25 mouse cellular contexts compared by ENCODE assay signal in genomic region chr13:80502927-80503326, GRCm38 (mm10).
DNase-seq lines count a peak whose midpoint lies in the region; ATAC-seq and TF ChIP-seq lines count a peak whose summit lies in the region.
"Had no signal": no experiment of that assay in that cellular context is flagged by ENCODE, and none has a peak within 500 bp of the region (broad histone marks: within the 10 kb centered on the region; RNA-seq: fewer than 3 reads in every experiment).

No protein-coding gene starts in this region.

- no peaks in the 10 kb centered on the region for H3K4me1 ChIP-seq in hindbrain, embryonic 11.5 days (replicated peaks; ENCODE audit: control insufficient read depth, insufficient read depth, low read length)
- H3K4me1 ChIP-seq in hindbrain, postnatal 0 days (ENCODE audit: insufficient read depth, low read length) = no peaks in the 10 kb centered on the region
- no peaks in the 10 kb centered on the region for H3K4me1 ChIP-seq in midbrain, embryonic 10.5 days
- H3K4me1 ChIP-seq: embryonic facial prominence, embryonic 10.5 days; embryonic facial prominence, embryonic 12.5 days; forebrain, embryonic 13.5 days; forebrain, embryonic 15.5 days had no signal

- no peaks in the 10 kb centered on the region for H3K36me3 ChIP-seq in hindbrain, embryonic 11.5 days (ENCODE audit: control insufficient read depth, insufficient read depth, low read length)
- no peaks in the 10 kb centered on the region for H3K36me3 ChIP-seq in hindbrain, postnatal 0 days (ENCODE audit: insufficient read depth, low read length)
- H3K36me3 ChIP-seq in midbrain, embryonic 10.5 days = no peaks in the 10 kb centered on the region
- H3K36me3 ChIP-seq: embryonic facial prominence, embryonic 10.5 days; embryonic facial prominence, embryonic 12.5 days; forebrain, embryonic 15.5 days; G1E had no signal

- WGBS in hindbrain, embryonic 11.5 days = 79% methylated on average over 1 of the region's 1 CpGs
- 81% methylated on average over 1 of the region's 1 CpGs for WGBS in hindbrain, postnatal 0 days
- 82% methylated on average over 1 of the region's 1 CpGs for WGBS in midbrain, embryonic 10.5 days

- H3K9me3 ChIP-seq in hindbrain, embryonic 11.5 days (ENCODE audit: control insufficient read depth, low read length) = no peaks in the 10 kb centered on the region
- no peaks in the 10 kb centered on the region for H3K9me3 ChIP-seq in hindbrain, postnatal 0 days (ENCODE audit: low read length)
- H3K9me3 ChIP-seq in midbrain, embryonic 10.5 days (replicated peaks) = no peaks in the 10 kb centered on the region
- H3K9me3 ChIP-seq: embryonic facial prominence, embryonic 10.5 days; embryonic facial prominence, embryonic 12.5 days; forebrain, embryonic 13.5 days; forebrain, embryonic 15.5 days; G1E had no signal

- no peak overlapping the region for H3K9ac ChIP-seq in hindbrain, embryonic 11.5 days (ENCODE audit: low read depth, low read length)
- H3K9ac ChIP-seq in hindbrain, postnatal 0 days (replicated peaks; ENCODE audit: low read length) = no peak overlapping the region
- H3K9ac ChIP-seq: embryonic facial prominence, embryonic 12.5 days; forebrain, embryonic 13.5 days; forebrain, embryonic 15.5 days; forebrain, postnatal 0 days had no signal

- no peak overlapping the region for H3K4me3 ChIP-seq in hindbrain, embryonic 11.5 days (ENCODE audit: low read depth, low read length)
- H3K4me3 ChIP-seq in hindbrain, postnatal 0 days (ENCODE audit: low read length) = no peak overlapping the region
- no peak overlapping the region for H3K4me3 ChIP-seq in midbrain, embryonic 10.5 days
- H3K4me3 ChIP-seq: embryonic facial prominence, embryonic 10.5 days; embryonic facial prominence, embryonic 12.5 days; forebrain, embryonic 13.5 days; forebrain, embryonic 15.5 days had no signal

- H3K27me3 ChIP-seq in hindbrain, embryonic 11.5 days (ENCODE audit: control insufficient read depth, insufficient read depth, low read length) = no peaks in the 10 kb centered on the region
- H3K27me3 ChIP-seq in hindbrain, postnatal 0 days (ENCODE audit: insufficient read depth, low read length) = no peaks in the 10 kb centered on the region
- H3K27me3 ChIP-seq in midbrain, embryonic 10.5 days (ENCODE audit: low read depth, poor library complexity, severe bottlenecking) = no peaks in the 10 kb centered on the region
- H3K27me3 ChIP-seq: CH12.LX; embryonic facial prominence, embryonic 12.5 days; forebrain, embryonic 13.5 days; forebrain, embryonic 15.5 days; Patski had no signal

- H3K27ac ChIP-seq in hindbrain, embryonic 11.5 days (ENCODE audit: low read depth, low read length) = no peak overlapping the region
- no peak overlapping the region for H3K27ac ChIP-seq in hindbrain, postnatal 0 days
- no peak overlapping the region for H3K27ac ChIP-seq in midbrain, embryonic 10.5 days (replicated peaks)
- H3K27ac ChIP-seq: embryonic facial prominence, embryonic 10.5 days; embryonic facial prominence, embryonic 12.5 days; forebrain, embryonic 13.5 days; forebrain, embryonic 15.5 days had no signal

- no peak overlapping the region for H3K4me2 ChIP-seq in hindbrain, embryonic 11.5 days (replicated peaks; ENCODE audit: low read depth, low read length)
- H3K4me2 ChIP-seq in hindbrain, postnatal 0 days (ENCODE audit: low read depth, low read length) = no peak overlapping the region
- H3K4me2 ChIP-seq: embryonic facial prominence, embryonic 12.5 days; forebrain, embryonic 13.5 days; forebrain, embryonic 15.5 days had no signal

- peak; percentile 42 for ATAC-seq in megakaryocyte progenitor cell, adult 5-6 weeks (replicated peaks; ENCODE audit: poor library complexity)
- no peak for ATAC-seq in hindbrain, embryonic 11.5 days (ENCODE audit: low FRiP score)
- ATAC-seq in hindbrain, postnatal 0 days = no peak
- ATAC-seq: activated CD4-positive, CD25-positive, alpha-beta regulatory T cell, adult 4 months; CD4-positive, CD25-positive, alpha-beta regulatory T cell, adult 4 months; forebrain, embryonic 13.5 days; forebrain, embryonic 15.5 days; forebrain, postnatal 0 days; Patski had no signal

- TF ChIP-seq CTCF in hindbrain, postnatal 0 days (IDR thresholded peaks at IDR 0.05; ENCODE audit: low read depth) = no peak

- DNase-seq in 416B (ENCODE audit: low read depth) (peak; percentile 70), adipocyte (ENCODE audit: low spot score) (peak; percentile 6)
- DNase-seq in hindbrain, embryonic 11.5 days (ENCODE audit: low spot score) = no peak
- no peak for DNase-seq in hindbrain, postnatal 0 days (ENCODE audit: low spot score)
- DNase-seq in midbrain, embryonic 10.5 days (ENCODE audit: low spot score) = no peak
- DNase-seq: adrenal gland, adult 2 months; adrenal gland, postnatal 10 days; adrenal gland, postnatal 25 days; B cell, adult 2 months; cerebellum, adult 11 months; cerebellum, adult 18-20 months; cerebellum, adult 8-10 months; cerebellum, adult 9-11 months; cerebellum, postnatal 25 days; forebrain, postnatal 0 days had no signal

Comparison
In these comparisons a context has a peak if more than half of its experiments do, and no peak if none do; other contexts are left out.
1. DNase-seq: peak in 416B (single experiment) and adipocyte (single experiment); none in hindbrain, embryonic 11.5 days (single experiment), hindbrain, postnatal 0 days (single experiment) and midbrain, embryonic 10.5 days (single experiment).